Mouse (Mus musculus) intestine, embryonic 16.5 days (tissue): ENCODE measurements at regions not wholly inside any gene's neighbourhood (a gene's known extent, or its start where the extent isn't known, plus 50 kb on each side); places are given as distances from the start of the nearest gene placed in this dataset.
A peak's percentile ranks its signal among the peaks of the same experiment; 100 is the strongest.

Experiments used
- ATAC-seq: fragments of 200-750 bp; cut with Nextera tagmentation; 2 replicates; pipeline ENCODE4 v1.8.0; 2017; ENCODE audit warnings: moderate TSS enrichment, moderate library complexity
- H3K27ac ChIP-seq: fragments of 300-500 bp; sonication (generic); 2 replicates; pipeline ENCODE4 v1.5.1; 2014; ENCODE audit warnings: mild to moderate bottlenecking, low read length
- H3K27me3 ChIP-seq: fragments of 300-500 bp; sonication (generic); replicated peaks from 2 replicates; pipeline ENCODE4 v1.6.1; 2014; ENCODE audit warnings: low read length, control low read depth, mixed read lengths; ENCODE audit not compliant: control insufficient read depth, insufficient read depth
- H3K36me3 ChIP-seq: fragments of 300-500 bp; sonication (generic); 2 replicates; pipeline ENCODE4 v1.6.1; 2014; ENCODE audit warnings: low read length, control low read depth; ENCODE audit not compliant: control insufficient read depth, insufficient read depth
- H3K4me1 ChIP-seq: fragments of 300-500 bp; sonication (generic); 2 replicates; pipeline ENCODE4 v1.6.1; 2014; ENCODE audit warnings: low read length, control low read depth, mixed read lengths; ENCODE audit not compliant: control insufficient read depth, insufficient read depth
- H3K4me2 ChIP-seq: fragments of 300-500 bp; sonication (generic); 2 replicates; pipeline ENCODE4 v1.6.1; 2014; ENCODE audit warnings: low read depth, low read length, control low read depth
- H3K4me3 ChIP-seq: fragments of 300-500 bp; sonication (generic); 2 replicates; pipeline ENCODE4 v1.5.1; 2014; ENCODE audit warnings: mild to moderate bottlenecking, low read length
- H3K9ac ChIP-seq: fragments of 300-500 bp; sonication (generic); 2 replicates; pipeline ENCODE4 v1.6.1; 2014; ENCODE audit warnings: low read depth, low read length
- H3K9me3 ChIP-seq: fragments of 300-500 bp; sonication (generic); 2 replicates; pipeline ENCODE4 v1.6.1; 2016; ENCODE audit warnings: low read length, control low read depth; ENCODE audit not compliant: control insufficient read depth
- WGBS: fragments of 180-500 bp; shearing (Covaris S2); extraction: QIAGEN DNeasy Blood & Tissue Kit; methylation state at CpG from one replicate; pipeline ENCODE4 v1.1.7; 2014; 5-methylcytosine and 5-hydroxymethylcytosine counted together

GRCm38 (mm10) chr2:117422756-117423155, 80.0 kb upstream of the Rasgrp1 start:
- 45% methylated on average over 4 of the region's 4 CpGs for WGBS
- no peaks in the 10 kb centered on the region for H3K36me3 ChIP-seq
- no peak overlapping the region for H3K4me3 ChIP-seq
- no peaks in the 10 kb centered on the region for H3K4me1 ChIP-seq
- H3K27me3 ChIP-seq = no peaks in the 10 kb centered on the region
- no peak overlapping the region for H3K27ac ChIP-seq
- H3K4me2 ChIP-seq = no peak overlapping the region
- no peak overlapping the region for H3K9ac ChIP-seq
- ATAC-seq = no peak
- no peaks in the 10 kb centered on the region for H3K9me3 ChIP-seq

DNA sequence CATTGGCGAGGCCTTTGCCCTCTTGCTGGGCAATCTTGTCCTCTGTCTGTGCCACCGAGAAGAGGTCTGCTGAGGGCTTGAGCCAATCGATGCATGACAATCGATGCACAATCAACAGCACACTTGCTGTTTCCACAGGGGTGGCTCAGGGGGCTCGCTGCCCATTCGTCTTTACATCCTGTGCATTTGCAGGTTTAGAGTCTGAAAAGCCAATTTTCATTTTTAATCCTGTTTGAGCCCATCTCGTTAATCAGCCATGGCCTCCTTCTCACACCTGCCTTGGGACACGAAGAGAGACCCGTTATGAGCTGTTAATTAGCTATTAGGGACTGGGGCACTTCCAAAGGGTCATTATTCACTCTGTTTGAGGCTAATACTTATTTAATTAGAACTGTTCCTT, 86.4 kb upstream of the Rasgrp1 start:
- H3K4me2 ChIP-seq = no peak overlapping the region
- H3K9ac ChIP-seq = no peak overlapping the region
- ATAC-seq = no peak
- no peaks in the 10 kb centered on the region for H3K36me3 ChIP-seq
- H3K27ac ChIP-seq = no peak overlapping the region
- WGBS = 69% methylated on average over 9 of the region's 9 CpGs
- H3K9me3 ChIP-seq = no peaks in the 10 kb centered on the region
- no peaks in the 10 kb centered on the region for H3K4me1 ChIP-seq
- H3K4me3 ChIP-seq = no peak overlapping the region
- no peaks in the 10 kb centered on the region; the same call in 1 of the 2 replicates for H3K27me3 ChIP-seq

GRCm38 (mm10) chr2:117432010-117432409, 89.2 kb upstream of the Rasgrp1 start:
- no peak overlapping the region for H3K4me2 ChIP-seq
- H3K9me3 ChIP-seq = no peaks in the 10 kb centered on the region
- no peak for ATAC-seq
- H3K27ac ChIP-seq = no peak overlapping the region
- no peaks in the 10 kb centered on the region; the same call in 1 of the 2 replicates for H3K27me3 ChIP-seq
- H3K4me3 ChIP-seq = no peak overlapping the region
- no peaks in the 10 kb centered on the region for H3K4me1 ChIP-seq
- no peaks in the 10 kb centered on the region for H3K36me3 ChIP-seq
- no peak overlapping the region for H3K9ac ChIP-seq
- WGBS = 55% methylated on average over 6 of the region's 6 CpGs

DNA sequence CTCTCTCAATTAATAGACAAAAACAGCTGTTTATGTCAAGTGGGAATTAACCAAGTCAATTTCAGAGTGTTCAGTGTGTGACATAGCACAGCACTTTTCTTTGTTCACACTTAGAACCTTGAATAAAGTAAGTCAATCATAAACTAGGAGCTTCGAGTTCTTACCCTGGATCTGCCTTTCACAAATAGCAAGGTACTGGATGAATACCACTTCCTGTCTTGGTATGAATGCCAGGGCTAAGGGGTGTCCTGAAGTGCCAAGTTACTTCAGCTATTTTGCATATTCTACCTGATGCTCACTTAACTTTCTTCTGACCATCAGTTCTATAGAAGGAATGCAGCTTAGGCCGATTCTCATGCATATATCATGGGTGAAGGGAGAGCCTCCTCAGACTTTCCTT, 90.1 kb upstream of the Rasgrp1 start:
- 75% methylated on average over 2 of the region's 2 CpGs for WGBS

GRCm38 (mm10) chr2:117433482-117433881, 90.7 kb upstream of the Rasgrp1 start:
- Histone ChIP-seq H3K36me3 (no peaks in the 10 kb centered on the region), H3K4me1 (no peaks in the 10 kb centered on the region), H3K27me3 (no peaks in the 10 kb centered on the region; the same call in 1 of the 2 replicates), H3K27ac (no peak overlapping the region), H3K9me3 (no peaks in the 10 kb centered on the region), H3K9ac (no peak overlapping the region), H3K4me3 (no peak overlapping the region), H3K4me2 (no peak overlapping the region)
- 73% methylated on average over 2 of the region's 2 CpGs for WGBS
- no peak for ATAC-seq

More for the DNA sequence above, 90.1 kb upstream of the Rasgrp1 start:
- Histone ChIP-seq H3K4me2 (no peak overlapping the region), H3K9me3 (no peaks in the 10 kb centered on the region), H3K36me3 (no peaks in the 10 kb centered on the region), H3K27ac (no peak overlapping the region), H3K4me3 (no peak overlapping the region), H3K9ac (no peak overlapping the region), H3K4me1 (no peaks in the 10 kb centered on the region), H3K27me3 (no peaks in the 10 kb centered on the region; the same call in 1 of the 2 replicates)
- no peak for ATAC-seq

DNA sequence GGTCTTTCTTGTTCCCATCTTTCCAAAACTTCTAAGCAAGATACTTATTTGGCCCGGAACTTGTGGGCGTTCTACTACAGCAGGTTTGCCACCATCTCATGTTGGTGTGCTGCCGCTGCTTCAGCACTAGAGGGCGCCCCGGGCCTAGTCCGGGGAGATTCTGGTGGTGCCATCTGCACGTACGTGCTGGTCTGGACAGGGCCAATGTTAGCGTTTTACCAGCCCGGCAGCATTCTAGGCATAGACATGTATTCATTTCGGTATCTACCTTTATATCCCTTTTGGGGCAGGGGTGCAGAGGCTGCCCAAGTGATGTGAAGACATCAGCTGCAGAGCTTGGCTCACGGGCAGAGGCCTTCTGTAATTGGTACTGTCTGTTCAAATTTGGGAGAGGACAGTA, 95.3 kb upstream of the Rasgrp1 start:
- Histone ChIP-seq H3K4me3 (no peak overlapping the region), H3K9ac (no peak overlapping the region), H3K36me3 (no peaks in the 10 kb centered on the region), H3K27ac (no peak overlapping the region), H3K27me3 (no peaks in the 10 kb centered on the region), H3K9me3 (no peaks in the 10 kb centered on the region), H3K4me1 (no peaks in the 10 kb centered on the region), H3K4me2 (no peak overlapping the region)
- ATAC-seq = no peak
- 85% methylated on average over 12 of the region's 12 CpGs for WGBS

- no peak overlapping the region for H3K27ac ChIP-seq
- H3K27me3 ChIP-seq = no peaks in the 10 kb centered on the region
- 66% methylated on average over 8 of the region's 8 CpGs for WGBS
- H3K4me2 ChIP-seq = no peak overlapping the region
- peak; percentile 69; the same call in 1 of the 2 replicates for ATAC-seq
- no peak overlapping the region for H3K4me3 ChIP-seq
- H3K4me1 ChIP-seq = no peaks in the 10 kb centered on the region
- no peaks in the 10 kb centered on the region for H3K36me3 ChIP-seq
- H3K9me3 ChIP-seq = no peaks in the 10 kb centered on the region
- H3K9ac ChIP-seq = no peak overlapping the region
These were observed 96.0 kb upstream of the Rasgrp1 start for GRCm38 (mm10) chr2:117438586-117439371.

GRCm38 (mm10) chr2:117439372-117440183, 96.8 kb upstream of the Rasgrp1 start:
- no peaks in the 10 kb centered on the region for H3K4me1 ChIP-seq
- no peaks in the 10 kb centered on the region for H3K9me3 ChIP-seq
- no peak overlapping the region for H3K27ac ChIP-seq
- H3K36me3 ChIP-seq = no peaks in the 10 kb centered on the region
- ATAC-seq = no peak
- H3K4me2 ChIP-seq = no peak overlapping the region
- H3K9ac ChIP-seq = no peak overlapping the region
- H3K4me3 ChIP-seq = no peak overlapping the region
- WGBS = 66% methylated on average over 12 of the region's 12 CpGs
- H3K27me3 ChIP-seq = no peaks in the 10 kb centered on the region

DNA sequence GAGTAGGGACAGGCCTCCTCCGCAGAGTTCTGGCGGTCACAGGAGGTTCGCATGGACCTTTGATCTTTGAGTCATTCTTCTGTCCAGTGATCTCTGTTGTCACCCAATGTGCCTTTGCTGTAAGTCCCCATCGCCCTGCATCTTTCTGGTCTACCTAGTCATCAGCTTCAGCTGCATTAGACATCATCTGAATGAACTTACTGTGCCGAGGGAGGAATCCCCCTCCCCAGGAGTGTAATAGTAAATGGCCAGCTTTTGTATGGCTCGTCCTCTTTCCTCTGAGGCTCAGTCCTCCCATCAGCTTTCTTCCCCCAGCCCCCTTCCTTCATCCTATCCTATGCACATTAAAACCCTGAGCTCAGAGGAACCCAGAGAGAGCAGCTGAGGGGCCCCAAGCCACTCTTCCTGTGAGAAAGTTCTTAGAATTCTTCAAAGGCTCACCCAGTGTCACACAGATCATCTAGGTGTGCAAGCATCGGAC, 98.0 kb upstream of the Rasgrp1 start:
- H3K9ac ChIP-seq = no peak overlapping the region
- no peaks in the 10 kb centered on the region for H3K4me1 ChIP-seq
- WGBS = 80% methylated on average over 7 of the region's 7 CpGs
- no peaks in the 10 kb centered on the region for H3K9me3 ChIP-seq
- no peak overlapping the region for H3K4me2 ChIP-seq
- ATAC-seq = no peak
- H3K4me3 ChIP-seq = no peak overlapping the region
- H3K27ac ChIP-seq = no peak overlapping the region
- no peaks in the 10 kb centered on the region for H3K27me3 ChIP-seq
- no peaks in the 10 kb centered on the region for H3K36me3 ChIP-seq
